Mouse (Mus musculus): ENCODE results near the gene Atp1b1. TPM values are rescaled to one million over a fixed set of nuclear protein-coding genes. Genes with fewer than 3 reads are reported as not detected.

The Atp1b1 gene
- total and polyA plus RNA-seq, 3 experiments, result 0.23 to 0.43 TPM; not detected in 1

- Histone ChIP-seq H3K9me3 (replicated peaks; ENCODE audit: insufficient read depth, low read length) (no peaks in the 10 kb centered on the region), H3K4me3 (ENCODE audit: control insufficient read depth in 1 of 2, insufficient read depth in 1 of 2, low read depth in 2 of 2, low read length in 2 of 2) (peak overlapping the region; percentile 45 to 52), H3K36me3 (ENCODE audit: control insufficient read depth in 1 of 2, insufficient read depth in 2 of 2, low read length in 2 of 2) (peaks cover 0 to 4% of the 10 kb centered on the region in 2 experiments; a peak in 2 of 4 replicates), H3K79me2 (ENCODE audit: control insufficient read depth, insufficient read depth, low read length, poor library complexity) (no peaks in the 10 kb centered on the region), H3K27ac (ENCODE audit: control insufficient read depth, low read depth, low read length) (peak overlapping the region; percentile 13; the same call in 1 of the 2 replicates), H3K4me1 (ENCODE audit: control insufficient read depth in 1 of 2, insufficient read depth in 2 of 2, low read length in 2 of 2) (peaks cover 2 to 12% of the 10 kb centered on the region in 2 experiments; a peak in 3 of 4 replicates), H3K27me3 (ENCODE audit: control insufficient read depth in 1 of 2, insufficient read depth in 2 of 2, low read length in 2 of 2) (no peaks in the 10 kb centered on the region), H3K9ac (ENCODE audit: control insufficient read depth, low read depth, low read length, poor library complexity, severe bottlenecking) (no peak overlapping the region)
- peak; percentile 79 for DNase-seq (ENCODE audit: low read depth, low spot score)
- peak; percentile 34; the same call in 1 of the 2 replicates for TF ChIP-seq SMC3 (IDR thresholded peaks at IDR 0.05; ENCODE audit: low read depth, low read length)
- 0 out of 2 replicates have a peak, but pooled peaks have one; percentile 13 for TF ChIP-seq RCOR1 (IDR thresholded peaks at IDR 0.05; ENCODE audit: low read depth, low read length)
- TF ChIP-seq MXI1 (IDR thresholded peaks at IDR 0.05; ENCODE audit: low read depth, low read length), result peak; percentile 62
- TF ChIP-seq E2F4 (IDR thresholded peaks at IDR 0.05; ENCODE audit: borderline replicate concordance, low read depth, low read length), result no peak
- peak; percentile 77 to 80 for TF ChIP-seq EP300 (IDR thresholded peaks at IDR 0.05; ENCODE audit: low read depth in 1 of 2, low read length in 2 of 2)
- TF ChIP-seq GATA1 (IDR thresholded peaks at IDR 0.05; ENCODE audit: low read depth, low read length), result peak; percentile 84
- no peak for TF ChIP-seq POLR2AphosphoS2 (IDR thresholded peaks at IDR 0.05; ENCODE audit: low read length)
- TF ChIP-seq JUND (IDR thresholded peaks at IDR 0.05; ENCODE audit: low read depth, low read length), result no peak
- TF ChIP-seq SIN3A (IDR thresholded peaks at IDR 0.05; ENCODE audit: low read length), result no peak; the same call in 1 of the 2 replicates
- no peak for TF ChIP-seq CHD1 (IDR thresholded peaks at IDR 0.05; ENCODE audit: low read depth, low read length)
- no peak for TF ChIP-seq POLR2AphosphoS5 (IDR thresholded peaks at IDR 0.05; ENCODE audit: borderline replicate concordance, low read depth, low read length)
- TF ChIP-seq CTCF (IDR thresholded peaks at IDR 0.05 in 2 of 3, conservative IDR thresholded peaks at IDR 0.05 in 1 of 3; ENCODE audit: control insufficient read depth in 1 of 3, insufficient read depth in 1 of 3, low read depth in 2 of 3, low read length in 3 of 3, poor library complexity in 1 of 3, severe bottlenecking in 1 of 3), result no peak
- 0 out of 2 replicates have a peak, but pooled peaks have one; percentile 11 for TF ChIP-seq NELFE (IDR thresholded peaks at IDR 0.05; ENCODE audit: low read depth, low read length)
- no peak; a peak in 1 of 4 replicates for TF ChIP-seq POLR2A (IDR thresholded peaks at IDR 0.05; ENCODE audit: control insufficient read depth in 1 of 2, insufficient read depth in 1 of 2, low read depth in 1 of 2, low read length in 2 of 2, poor library complexity in 1 of 2)
- TF ChIP-seq UBTF (IDR thresholded peaks at IDR 0.05; ENCODE audit: borderline replicate concordance, insufficient read depth, low read depth, low read length), result no peak
- TF ChIP-seq ZNF384 (IDR thresholded peaks at IDR 0.05; ENCODE audit: low read depth, low read length), result no peak
- TF ChIP-seq ETS1 (IDR thresholded peaks at IDR 0.05; ENCODE audit: low read depth, low read length), result peak; percentile 66
- no peak for TF ChIP-seq KAT2A (conservative IDR thresholded peaks at IDR 0.05; ENCODE audit: low read depth, low read length)
- 0 out of 2 replicates have a peak, but pooled peaks have one; percentile 13 for TF ChIP-seq MAFK (IDR thresholded peaks at IDR 0.05; ENCODE audit: borderline replicate concordance, low read depth, low read length)
- TF ChIP-seq BHLHE40 (IDR thresholded peaks at IDR 0.05; ENCODE audit: borderline replicate concordance, low read depth, low read length), result peak; percentile 43
- TF ChIP-seq RAD21 (IDR thresholded peaks at IDR 0.05; ENCODE audit: low read depth, low read length), result no peak; the same call in 1 of the 2 replicates
- no peak for TF ChIP-seq USF1 (IDR thresholded peaks at IDR 0.05; ENCODE audit: low read depth, low read length)
- peak; percentile 85 for TF ChIP-seq TCF12 (IDR thresholded peaks at IDR 0.05; ENCODE audit: low read depth, low read length)
- TF ChIP-seq ELF1 (IDR thresholded peaks at IDR 0.05; ENCODE audit: low read depth, low read length), result no peak
- no peak for TF ChIP-seq MEF2A (IDR thresholded peaks at IDR 0.05; ENCODE audit: extremely low read depth, insufficient replicate concordance, low read depth, low read length, poor library complexity, severe bottlenecking)
- TF ChIP-seq MAZ (IDR thresholded peaks at IDR 0.05; ENCODE audit: low read depth, low read length), result no peak
- no peak for TF ChIP-seq TBP (IDR thresholded peaks at IDR 0.05; ENCODE audit: low read depth, low read length)
- no peak for TF ChIP-seq USF2 (IDR thresholded peaks at IDR 0.05; ENCODE audit: borderline replicate concordance in 1 of 2, insufficient read depth in 1 of 2, low read depth in 1 of 2, low read length in 2 of 2)
- TF ChIP-seq HCFC1 (IDR thresholded peaks at IDR 0.05; ENCODE audit: low read depth, low read length), result no peak
- 0 out of 2 replicates have a peak, but pooled peaks have one; percentile 42 for TF ChIP-seq MAX (IDR thresholded peaks at IDR 0.05; ENCODE audit: low read length)
- TF ChIP-seq CHD2 (IDR thresholded peaks at IDR 0.05; ENCODE audit: low read length), result no peak
- no peak for TF ChIP-seq ZMIZ1 (IDR thresholded peaks at IDR 0.05; ENCODE audit: low read depth, low read length)
- no peak for TF ChIP-seq GABPA (IDR thresholded peaks at IDR 0.05; ENCODE audit: low read depth, low read length)
- no peak for TF ChIP-seq ZKSCAN1 (IDR thresholded peaks at IDR 0.05; ENCODE audit: low read depth, low read length)
- peak; percentile 80 for TF ChIP-seq TAL1 (IDR thresholded peaks at IDR 0.05; ENCODE audit: low read length)
- TF ChIP-seq NRF1 (IDR thresholded peaks at IDR 0.05; ENCODE audit: insufficient read depth, low read depth, low read length, poor library complexity, severe bottlenecking), result no peak
Observed at GRCm38 (mm10) chr1:164441408-164441974, 16.7 kb downstream of the Atp1b1 start.

Measured in MEL (cell line).